Comparison of ENCODE assay signal across 8 mouse cellular contexts in genomic region chr15:93575884-93576283, GRCm38 (mm10). TPM values are rescaled to one million over a fixed set of nuclear protein-coding genes. Genes with fewer than 3 reads are reported as not detected.
A peak's percentile ranks its signal among the peaks of the same experiment; 100 is the strongest.
DNase-seq lines count a peak whose midpoint lies in the region; ATAC-seq lines count a peak whose summit lies in the region.

No protein-coding gene starts in this region.

- H3K9ac ChIP-seq in forebrain, embryonic 15.5 days (replicated peaks) = no peak overlapping the region
- H3K9ac ChIP-seq in hindbrain, embryonic 14.5 days = no peak overlapping the region

- ATAC-seq in forebrain, embryonic 15.5 days (replicated peaks) = peak; percentile 83
- ATAC-seq in hindbrain, embryonic 14.5 days (ENCODE audit: low FRiP score) = no peak

- H3K9me3 ChIP-seq in forebrain, embryonic 15.5 days = no peaks in the 10 kb centered on the region
- H3K9me3 ChIP-seq in hindbrain, embryonic 14.5 days (ENCODE audit: control insufficient read depth, low read length) = no peaks in the 10 kb centered on the region

- H3K27me3 ChIP-seq in forebrain, embryonic 15.5 days = no peaks in the 10 kb centered on the region
- no peaks in the 10 kb centered on the region for H3K27me3 ChIP-seq in hindbrain, embryonic 14.5 days (ENCODE audit: control insufficient read depth, insufficient read depth, low read length)

- 3% methylated on average over 5 of the region's 5 CpGs for WGBS in forebrain, embryonic 15.5 days
- 9% methylated on average over 5 of the region's 5 CpGs for WGBS in hindbrain, embryonic 14.5 days

- H3K4me3 ChIP-seq in forebrain, embryonic 15.5 days = no peak overlapping the region
- no peak overlapping the region for H3K4me3 ChIP-seq in hindbrain, embryonic 14.5 days (replicated peaks; ENCODE audit: low read length)

- H3K4me2 ChIP-seq in forebrain, embryonic 15.5 days (replicated peaks) = no peak overlapping the region
- H3K4me2 ChIP-seq in hindbrain, embryonic 14.5 days (replicated peaks) = no peak overlapping the region

- DNase-seq in left cerebral cortex, adult 11 months (ENCODE audit: low spot score) = peak; percentile 70
- no peak for DNase-seq in left cerebral cortex, adult 8-10 months (ENCODE audit: low spot score in 2 of 2)
- peak; percentile 73 to 75 for DNase-seq in cerebellum, adult 18-20 months
- DNase-seq in hindbrain, embryonic 14.5 days (ENCODE audit: low spot score) = peak; percentile 95
- DNase-seq in layer of hippocampus, adult 9-11 months = peak; percentile 80
- peak; percentile 93 for DNase-seq in lung, postnatal 14 days
- peak; percentile 67 for DNase-seq in right cerebral cortex, postnatal 14 days

- H3K4me1 ChIP-seq in forebrain, embryonic 15.5 days = no peaks in the 10 kb centered on the region
- no peaks in the 10 kb centered on the region for H3K4me1 ChIP-seq in hindbrain, embryonic 14.5 days (replicated peaks; ENCODE audit: control insufficient read depth, insufficient read depth, low read length)

- no peak overlapping the region for H3K27ac ChIP-seq in forebrain, embryonic 15.5 days (replicated peaks)
- no peak overlapping the region for H3K27ac ChIP-seq in hindbrain, embryonic 14.5 days

- H3K36me3 ChIP-seq in forebrain, embryonic 15.5 days = no peaks in the 10 kb centered on the region
- no peaks in the 10 kb centered on the region for H3K36me3 ChIP-seq in hindbrain, embryonic 14.5 days (replicated peaks; ENCODE audit: control insufficient read depth, insufficient read depth)

RNA-seq across cellular contexts. Expression of gene Prickle1, which starts 19.8 kb away (rescaled TPM):
- 10 to 100 TPM; 70.5 to 85.4 (median 81.7) TPM for total RNA-seq in left cerebral cortex, adult 8-10 months (2022)
- polyA plus RNA-seq in forebrain, embryonic 15.5 days (2015; fragmentation: Nextera tagmentation; extraction: Ambion mirVana) = 13.9 and 18.0 TPM in 2 replicates
- polyA plus RNA-seq in hindbrain, embryonic 14.5 days (2014; fragmentation: Nextera tagmentation; extraction: Ambion mirVana) = 27.2 and 28.8 TPM in 2 replicates

Comparison
In these comparisons a context has a peak if more than half of its experiments do, and no peak if none do; other contexts are left out.
1. DNase-seq: peak in left cerebral cortex, adult 11 months (single experiment), cerebellum, adult 18-20 months (2 of 2), hindbrain, embryonic 14.5 days (single experiment), layer of hippocampus, adult 9-11 months (single experiment), lung, postnatal 14 days (single experiment) and right cerebral cortex, postnatal 14 days (single experiment); none in left cerebral cortex, adult 8-10 months (0 of 2).